ENCODE assay signal across 18 mouse cellular contexts in genomic region chr2:74728303-74728680, GRCm38 (mm10). TPM values are rescaled to one million over a fixed set of nuclear protein-coding genes. Genes with fewer than 3 reads are reported as not detected.
DNase-seq lines count a peak whose midpoint lies in the region; ATAC-seq and TF ChIP-seq lines count a peak whose summit lies in the region.
"Had no signal": no experiment of that assay in that cellular context is flagged by ENCODE, and none has a peak within 500 bp of the region (broad histone marks: within the 10 kb centered on the region; RNA-seq: fewer than 3 reads in every experiment).

No protein-coding gene starts in this region.

- no peak overlapping the region for H3K4me2 ChIP-seq in liver, embryonic 11.5 days
- no peak overlapping the region for H3K4me2 ChIP-seq in liver, postnatal 0 days (ENCODE audit: low read depth, low read length)
- 0 out of 2 replicates have a peak overlapping the region, but pooled peaks have one; percentile 50 for H3K4me2 ChIP-seq in intestine, embryonic 15.5 days (replicated peaks)
- peak overlapping the region; percentile 60 for H3K4me2 ChIP-seq in neural tube, embryonic 15.5 days
- no peak overlapping the region for H3K4me2 ChIP-seq in midbrain, embryonic 13.5 days (replicated peaks)
- H3K4me2 ChIP-seq: liver, embryonic 15.5 days had no signal

- no peak overlapping the region for H3K4me3 ChIP-seq in liver, embryonic 11.5 days (ENCODE audit: low read depth, low read length)
- H3K4me3 ChIP-seq in liver, postnatal 0 days (ENCODE audit: low read depth, low read length), result no peak overlapping the region
- peak overlapping the region; percentile 32 for H3K4me3 ChIP-seq in intestine, embryonic 15.5 days (replicated peaks)
- H3K4me3 ChIP-seq in neural tube, embryonic 15.5 days (replicated peaks), result peak overlapping the region; percentile 38
- H3K4me3 ChIP-seq in midbrain, embryonic 13.5 days (replicated peaks), result no peak overlapping the region
- H3K4me3 ChIP-seq: erythroblast, embryonic 14.5 days; liver, embryonic 15.5 days had no signal

- DNase-seq in embryo, embryonic 9.5 days (ENCODE audit: extremely low spot score), result peak; percentile 43
- no peak for DNase-seq in embryo, embryonic 11 days
- peak; percentile 33 for DNase-seq in liver, embryonic 11.5 days (ENCODE audit: low spot score)
- DNase-seq in liver, postnatal 0 days, result no peak
- DNase-seq: adrenal gland, postnatal 10 days; cerebellum, postnatal 25 days; heart, postnatal 14 days; retina, postnatal 1 day had no signal

- no peaks in the 10 kb centered on the region for H3K36me3 ChIP-seq in liver, embryonic 11.5 days (ENCODE audit: control insufficient read depth, insufficient read depth, low read length)
- H3K36me3 ChIP-seq in liver, postnatal 0 days (replicated peaks; ENCODE audit: insufficient read depth, low read length), result no peaks in the 10 kb centered on the region
- H3K36me3 ChIP-seq in intestine, embryonic 15.5 days, result no peaks in the 10 kb centered on the region
- no peaks in the 10 kb centered on the region for H3K36me3 ChIP-seq in neural tube, embryonic 15.5 days
- H3K36me3 ChIP-seq in midbrain, embryonic 13.5 days, result no peaks in the 10 kb centered on the region
- H3K36me3 ChIP-seq: liver, embryonic 15.5 days had no signal

- WGBS in liver, embryonic 11.5 days, result 28% methylated on average over 13 of the region's 13 CpGs
- 30% methylated on average over 13 of the region's 13 CpGs for WGBS in liver, postnatal 0 days (ENCODE audit: insufficient replicate concordance)
- WGBS in intestine, embryonic 15.5 days, result 52% methylated on average over 13 of the region's 13 CpGs
- WGBS in neural tube, embryonic 15.5 days, result 17% methylated on average over 13 of the region's 13 CpGs
- WGBS in midbrain, embryonic 13.5 days, result 2% methylated on average over 13 of the region's 13 CpGs

- H3K4me1 ChIP-seq in liver, embryonic 11.5 days (replicated peaks; ENCODE audit: control insufficient read depth, insufficient read depth, low read length), result peaks cover 2% of the 10 kb centered on the region; the same call in 1 of the 2 replicates
- no peaks in the 10 kb centered on the region; the same call in 1 of the 2 replicates for H3K4me1 ChIP-seq in liver, postnatal 0 days (ENCODE audit: insufficient read depth)
- H3K4me1 ChIP-seq in intestine, embryonic 15.5 days (replicated peaks), result peaks cover 14% of the 10 kb centered on the region
- H3K4me1 ChIP-seq in neural tube, embryonic 15.5 days, result peaks cover 92% of the 10 kb centered on the region
- H3K4me1 ChIP-seq in midbrain, embryonic 13.5 days (replicated peaks), result peaks cover 10% of the 10 kb centered on the region
- H3K4me1 ChIP-seq: liver, embryonic 15.5 days had no signal

- H3K27ac ChIP-seq in liver, embryonic 11.5 days (ENCODE audit: low read depth, low read length), result no peak overlapping the region
- no peak overlapping the region for H3K27ac ChIP-seq in liver, postnatal 0 days (ENCODE audit: low read depth)
- H3K27ac ChIP-seq in intestine, embryonic 15.5 days, result no peak overlapping the region
- peak overlapping the region; percentile 81 for H3K27ac ChIP-seq in neural tube, embryonic 15.5 days (replicated peaks)
- H3K27ac ChIP-seq in midbrain, embryonic 13.5 days, result no peak overlapping the region
- H3K27ac ChIP-seq: liver, embryonic 15.5 days had no signal

- no peak overlapping the region for H3K9ac ChIP-seq in liver, embryonic 11.5 days (ENCODE audit: low read depth, low read length)
- H3K9ac ChIP-seq in liver, postnatal 0 days (replicated peaks), result no peak overlapping the region
- no peak overlapping the region for H3K9ac ChIP-seq in intestine, embryonic 15.5 days
- H3K9ac ChIP-seq in neural tube, embryonic 15.5 days (replicated peaks), result peak overlapping the region; percentile 40
- H3K9ac ChIP-seq in midbrain, embryonic 13.5 days (replicated peaks), result no peak overlapping the region
- H3K9ac ChIP-seq: liver, embryonic 15.5 days had no signal

- TF ChIP-seq EP300 in liver, postnatal 0 days (IDR thresholded peaks at IDR 0.05; ENCODE audit: low read depth), result no peak

- no peak for TF ChIP-seq CTCF in liver, postnatal 0 days (IDR thresholded peaks at IDR 0.05; ENCODE audit: low read depth)

- peaks cover 98% of the 10 kb centered on the region for H3K27me3 ChIP-seq in liver, embryonic 11.5 days (replicated peaks; ENCODE audit: control insufficient read depth, insufficient read depth, low read length)
- peaks cover 95% of the 10 kb centered on the region for H3K27me3 ChIP-seq in liver, postnatal 0 days (ENCODE audit: insufficient read depth, low read length)
- H3K27me3 ChIP-seq in intestine, embryonic 15.5 days (replicated peaks), result peaks cover 76% of the 10 kb centered on the region
- no peaks in the 10 kb centered on the region for H3K27me3 ChIP-seq in neural tube, embryonic 15.5 days (replicated peaks)
- peaks cover 99% of the 10 kb centered on the region for H3K27me3 ChIP-seq in midbrain, embryonic 13.5 days

- no peaks in the 10 kb centered on the region for H3K9me3 ChIP-seq in liver, embryonic 11.5 days (ENCODE audit: control insufficient read depth, low read length)
- H3K9me3 ChIP-seq in liver, postnatal 0 days (ENCODE audit: low read length), result no peaks in the 10 kb centered on the region
- no peaks in the 10 kb centered on the region for H3K9me3 ChIP-seq in intestine, embryonic 15.5 days
- no peaks in the 10 kb centered on the region for H3K9me3 ChIP-seq in neural tube, embryonic 15.5 days (replicated peaks)
- H3K9me3 ChIP-seq in midbrain, embryonic 13.5 days, result no peaks in the 10 kb centered on the region
- H3K9me3 ChIP-seq: liver, embryonic 15.5 days had no signal

- no peak for ATAC-seq in liver, embryonic 11.5 days (replicated peaks; ENCODE audit: low FRiP score)
- ATAC-seq in liver, postnatal 0 days, result no peak
- no peak for ATAC-seq in intestine, embryonic 15.5 days
- no peak for ATAC-seq in neural tube, embryonic 15.5 days (ENCODE audit: low FRiP score)
- ATAC-seq in monocyte, adult 5-6 weeks (replicated peaks; ENCODE audit: insufficient number of reproducible peaks, low FRiP score, low TSS enrichment, poor library complexity, severe bottlenecking), result no peak
- ATAC-seq in midbrain, embryonic 13.5 days, result no peak

RNA-seq across cellular contexts. Expression of gene Gm28230, which starts 1.8 kb away (rescaled TPM):
- not detected in 2 replicates for polyA plus RNA-seq in liver, embryonic 11.5 days (2014; fragmentation: Nextera tagmentation; extraction: Ambion mirVana)
- not detected in 2 replicates for polyA plus RNA-seq in liver, postnatal 0 days (2015; fragmentation: Nextera tagmentation; extraction: Ambion mirVana)
- 0.55 and 0.73 TPM in 2 replicates for polyA plus RNA-seq in intestine, embryonic 15.5 days (2015; fragmentation: Nextera tagmentation; extraction: Ambion mirVana)
- 0.96 and 2.0 TPM in 2 replicates for polyA plus RNA-seq in neural tube, embryonic 15.5 days (2015; fragmentation: Nextera tagmentation; extraction: Ambion mirVana)
- total RNA-seq in monocyte, adult 5-6 weeks (2017), result not detected in 3 replicates
- not detected in 2 replicates for polyA plus RNA-seq in midbrain, embryonic 13.5 days (2015; fragmentation: Nextera tagmentation; extraction: Ambion mirVana)
- total RNA-seq: layer of hippocampus, adult 8-10 months; left cerebral cortex, postnatal 14 days had no signal
- polyA plus RNA-seq: erythroblast, embryonic 14.5 days; liver, embryonic 15.5 days; spleen, adult 2 months; thymus, postnatal 0 days had no signal

RNA-seq across cellular contexts. Expression of gene Hoxd4, which starts 16.6 kb away (rescaled TPM):
- polyA plus RNA-seq in liver, embryonic 11.5 days (2014; fragmentation: Nextera tagmentation; extraction: Ambion mirVana), result 0.14 and 0.18 TPM in 2 replicates
- not detected in 2 replicates for polyA plus RNA-seq in liver, postnatal 0 days (2015; fragmentation: Nextera tagmentation; extraction: Ambion mirVana)
- polyA plus RNA-seq in intestine, embryonic 15.5 days (2015; fragmentation: Nextera tagmentation; extraction: Ambion mirVana), result 1.2 and 1.6 TPM in 2 replicates
- polyA plus RNA-seq in neural tube, embryonic 15.5 days (2015; fragmentation: Nextera tagmentation; extraction: Ambion mirVana), result 4.3 and 4.5 TPM in 2 replicates
- not detected in 3 replicates for total RNA-seq in monocyte, adult 5-6 weeks (2017)
- polyA plus RNA-seq in midbrain, embryonic 13.5 days (2015; fragmentation: Nextera tagmentation; extraction: Ambion mirVana), result not detected in 2 replicates
- total RNA-seq: layer of hippocampus, adult 8-10 months; left cerebral cortex, postnatal 14 days had no signal
- polyA plus RNA-seq: liver, embryonic 15.5 days; thymus, postnatal 0 days had no signal

RNA-seq across cellular contexts. Expression of gene Hoxd3, which starts 16.6 kb away (rescaled TPM):
- polyA plus RNA-seq in liver, embryonic 11.5 days (2014; fragmentation: Nextera tagmentation; extraction: Ambion mirVana), result 0.47 and 0.87 TPM in 2 replicates
- polyA plus RNA-seq in liver, postnatal 0 days (2015; fragmentation: Nextera tagmentation; extraction: Ambion mirVana), result not detected in 2 replicates
- 18.8 and 19.2 TPM in 2 replicates for polyA plus RNA-seq in intestine, embryonic 15.5 days (2015; fragmentation: Nextera tagmentation; extraction: Ambion mirVana)
- polyA plus RNA-seq in neural tube, embryonic 15.5 days (2015; fragmentation: Nextera tagmentation; extraction: Ambion mirVana), result 14.5 and 29.1 TPM in 2 replicates
- not detected in 3 replicates for total RNA-seq in monocyte, adult 5-6 weeks (2017)
- 0.17 TPM in 2 replicates for polyA plus RNA-seq in midbrain, embryonic 13.5 days (2015; fragmentation: Nextera tagmentation; extraction: Ambion mirVana)
- total RNA-seq: heart, postnatal 14 days; layer of hippocampus, adult 8-10 months; left cerebral cortex, postnatal 14 days had no signal
- polyA plus RNA-seq: erythroblast, embryonic 14.5 days; liver, embryonic 15.5 days; spleen, adult 2 months had no signal

RNA-seq across cellular contexts. Expression of gene Hoxd8, which starts 23.9 kb away (rescaled TPM):
- polyA plus RNA-seq in liver, embryonic 11.5 days (2014; fragmentation: Nextera tagmentation; extraction: Ambion mirVana), result 0.82 and 1.2 TPM in 2 replicates
- 0.04 TPM in 1 of 2 replicates, not detected in the other for polyA plus RNA-seq in liver, postnatal 0 days (2015; fragmentation: Nextera tagmentation; extraction: Ambion mirVana)
- 4.2 and 5.1 TPM in 2 replicates for polyA plus RNA-seq in intestine, embryonic 15.5 days (2015; fragmentation: Nextera tagmentation; extraction: Ambion mirVana)
- polyA plus RNA-seq in neural tube, embryonic 15.5 days (2015; fragmentation: Nextera tagmentation; extraction: Ambion mirVana), result 12.4 and 12.5 TPM in 2 replicates
- total RNA-seq in monocyte, adult 5-6 weeks (2017), result not detected in 3 replicates
- polyA plus RNA-seq in midbrain, embryonic 13.5 days (2015; fragmentation: Nextera tagmentation; extraction: Ambion mirVana), result 0.08 TPM in 1 of 2 replicates, not detected in the other
- total RNA-seq: layer of hippocampus, adult 8-10 months; left cerebral cortex, postnatal 14 days had no signal
- polyA plus RNA-seq: erythroblast, embryonic 14.5 days had no signal

RNA-seq across cellular contexts. Expression of gene Hoxd9, which starts 30.8 kb away (rescaled TPM):
- polyA plus RNA-seq in liver, embryonic 11.5 days (2014; fragmentation: Nextera tagmentation; extraction: Ambion mirVana), result 0.10 and 0.22 TPM in 2 replicates
- polyA plus RNA-seq in liver, postnatal 0 days (2015; fragmentation: Nextera tagmentation; extraction: Ambion mirVana), result not detected in 2 replicates
- polyA plus RNA-seq in intestine, embryonic 15.5 days (2015; fragmentation: Nextera tagmentation; extraction: Ambion mirVana), result 4.4 and 5.9 TPM in 2 replicates
- 20.0 and 21.3 TPM in 2 replicates for polyA plus RNA-seq in neural tube, embryonic 15.5 days (2015; fragmentation: Nextera tagmentation; extraction: Ambion mirVana)
- not detected in 3 replicates for total RNA-seq in monocyte, adult 5-6 weeks (2017)
- not detected in 2 replicates for polyA plus RNA-seq in midbrain, embryonic 13.5 days (2015; fragmentation: Nextera tagmentation; extraction: Ambion mirVana)
- total RNA-seq: layer of hippocampus, adult 8-10 months; left cerebral cortex, postnatal 14 days had no signal
- polyA plus RNA-seq: erythroblast, embryonic 14.5 days; liver, embryonic 15.5 days had no signal

Comparison
In these comparisons a context has a peak if more than half of its experiments do, and no peak if none do; other contexts are left out.
1. DNase-seq: peak in embryo, embryonic 9.5 days (single experiment) and liver, embryonic 11.5 days (single experiment); none in embryo, embryonic 11 days (single experiment) and liver, postnatal 0 days (single experiment).
2. H3K4me2 ChIP-seq: peak in intestine, embryonic 15.5 days (single experiment) and neural tube, embryonic 15.5 days (single experiment); none in liver, embryonic 11.5 days (single experiment), liver, postnatal 0 days (single experiment) and midbrain, embryonic 13.5 days (single experiment).
3. H3K4me3 ChIP-seq: peak in intestine, embryonic 15.5 days (single experiment) and neural tube, embryonic 15.5 days (single experiment); none in liver, embryonic 11.5 days (single experiment), liver, postnatal 0 days (single experiment) and midbrain, embryonic 13.5 days (single experiment).